Mouse (Mus musculus) monocyte, adult 2 months (primary cell): ENCODE data around the gene Kank1.

Experiments
- DNase-seq, 2 experiments: peaks; one replicate each; pipeline ENCODE4 v3.0.0; 2022; ENCODE audit warnings: low spot score in 2 of 2, low read depth in 1 of 2

Gene Kank1

DNA sequence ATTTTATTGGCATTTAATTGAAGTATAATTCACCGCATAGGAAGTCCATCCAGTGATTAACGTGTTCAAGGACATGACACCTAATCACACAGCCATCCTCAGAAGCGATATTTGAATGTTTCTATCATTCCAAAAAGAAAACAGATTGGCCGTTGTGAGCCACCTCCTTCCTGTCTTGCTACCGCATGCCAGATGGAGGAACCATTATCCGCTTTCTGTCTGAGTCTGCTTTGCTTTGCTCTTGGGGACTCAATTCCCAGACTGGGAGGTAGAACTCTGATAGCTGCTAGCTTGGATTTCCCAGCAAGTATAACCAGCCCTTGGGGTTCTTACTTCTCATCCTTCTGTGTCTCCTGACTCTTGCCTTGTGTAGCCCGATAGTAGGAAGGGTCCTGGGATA is 125.2 kb downstream of the Kank1 start:
- DNase-seq = no peak

DNA sequence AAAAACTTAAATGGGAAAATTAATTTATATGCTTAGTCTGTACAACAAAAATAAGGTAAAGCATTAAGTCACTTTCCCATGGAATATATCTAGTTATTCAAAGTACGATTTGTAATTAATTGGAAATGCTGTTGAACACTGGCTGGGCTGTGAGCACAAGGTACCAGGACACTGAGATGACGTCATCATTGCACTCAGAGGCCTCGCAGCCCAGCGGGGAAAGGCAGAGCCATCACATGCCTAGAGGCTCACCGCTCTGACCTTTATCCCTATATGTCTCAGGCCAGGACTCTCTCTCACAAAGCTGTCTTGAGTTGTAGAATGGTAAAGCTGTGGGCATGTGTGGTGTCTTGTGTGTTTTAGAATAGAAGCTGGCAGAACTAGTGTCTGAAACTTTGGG is 128.9 kb downstream of the Kank1 start:
- no peak for DNase-seq

DNA sequence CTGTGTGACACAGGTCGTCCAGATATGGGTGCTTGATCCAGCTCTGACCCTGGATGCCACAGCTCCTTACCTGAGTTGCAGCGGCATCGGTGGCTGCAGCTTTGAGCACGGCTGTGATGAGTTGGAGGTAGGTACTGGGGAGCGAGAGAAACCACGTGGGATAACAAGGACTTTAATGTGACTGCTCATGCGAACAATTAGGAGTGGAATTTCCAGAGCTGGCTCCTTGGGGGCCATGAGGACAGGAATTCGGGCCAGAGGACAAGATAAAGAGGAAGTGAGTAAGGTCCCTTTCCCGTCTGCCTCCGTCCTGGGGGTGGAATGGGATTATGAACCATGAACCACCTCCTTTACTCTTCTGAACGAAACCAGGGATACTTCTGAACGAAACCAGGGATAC is 129.8 kb downstream of the Kank1 start:
- DNase-seq = no peak

DNA sequence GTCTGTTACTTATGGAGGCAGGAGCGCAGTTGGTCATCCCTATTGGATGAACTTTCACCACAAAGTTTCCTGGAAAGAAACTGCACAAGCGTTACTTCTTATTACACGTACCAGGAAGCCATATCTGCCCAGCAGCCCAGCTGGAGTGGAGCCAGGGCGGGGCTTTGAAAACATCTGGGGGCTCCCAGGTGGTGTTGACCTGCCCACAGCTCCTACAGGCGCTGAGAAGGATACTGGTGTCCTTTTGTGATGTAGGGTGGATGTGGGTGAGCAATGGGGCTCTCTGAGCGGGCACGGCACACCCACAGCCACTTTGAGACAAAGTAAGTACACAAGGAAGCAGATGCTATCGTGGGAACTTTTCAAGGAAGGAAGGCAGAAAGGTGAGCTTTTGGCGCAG is 133.7 kb downstream of the Kank1 start:
- no peak for DNase-seq

DNA sequence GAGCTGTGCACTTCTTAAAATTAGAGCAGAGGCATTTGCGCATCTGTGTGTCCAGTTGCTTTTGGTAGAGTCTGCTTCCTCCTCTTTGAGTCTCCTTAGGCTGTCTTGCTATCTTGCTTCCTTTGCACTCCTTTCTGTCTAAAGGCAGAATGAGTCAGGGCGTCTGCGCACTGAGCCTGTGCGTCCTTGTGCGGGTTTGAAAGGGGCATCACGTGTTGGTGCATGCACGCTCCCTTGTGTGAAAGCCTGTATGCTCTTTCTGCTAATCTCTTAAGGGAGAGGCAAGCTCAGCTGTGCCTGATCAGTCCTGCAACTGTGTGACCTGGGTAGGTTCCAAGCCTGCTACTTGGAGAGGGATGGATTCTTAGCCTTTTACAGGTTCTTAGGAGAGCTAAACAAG is 136.0 kb downstream of the Kank1 start:
- DNase-seq = no peak

DNA sequence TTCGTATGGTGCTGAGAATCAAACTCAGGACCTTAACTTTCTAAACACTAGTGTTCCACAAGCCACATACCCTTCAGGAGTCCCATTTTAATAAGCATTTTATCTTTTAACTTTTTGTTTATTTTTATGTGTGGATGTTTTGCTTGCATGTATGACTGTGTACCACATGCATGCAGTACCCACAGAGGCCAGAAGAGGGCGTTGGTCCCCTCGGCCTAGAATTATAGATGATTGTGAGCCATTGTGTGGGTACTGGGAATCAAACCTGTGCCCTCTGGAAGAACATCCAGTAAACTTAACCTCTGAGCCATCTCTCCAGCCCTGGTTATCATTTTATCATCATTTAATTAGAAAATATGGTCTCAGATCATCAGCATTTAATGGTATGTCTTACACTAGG is 136.8 kb downstream of the Kank1 start:
- DNase-seq = no peak

DNA sequence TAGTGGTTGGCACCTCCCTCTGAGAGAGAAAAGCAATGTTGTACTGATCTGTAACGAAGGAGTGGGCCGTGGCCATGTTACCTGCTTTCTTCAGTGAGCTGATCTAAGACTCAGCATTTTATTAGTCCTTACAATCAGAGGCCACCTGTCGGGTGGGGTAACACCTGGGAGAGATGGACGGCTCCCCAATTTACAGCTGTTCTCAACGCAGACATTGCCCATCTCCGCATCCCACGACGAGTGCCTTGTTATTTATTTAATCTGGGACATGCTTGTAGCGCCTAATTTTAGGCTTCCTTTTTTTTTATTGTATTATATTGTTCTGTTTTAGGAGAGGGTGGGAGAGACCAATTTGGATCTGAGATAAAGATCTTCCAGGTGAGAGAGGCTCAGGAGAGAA is 137.4 kb downstream of the Kank1 start:
- no peak for DNase-seq

DNA sequence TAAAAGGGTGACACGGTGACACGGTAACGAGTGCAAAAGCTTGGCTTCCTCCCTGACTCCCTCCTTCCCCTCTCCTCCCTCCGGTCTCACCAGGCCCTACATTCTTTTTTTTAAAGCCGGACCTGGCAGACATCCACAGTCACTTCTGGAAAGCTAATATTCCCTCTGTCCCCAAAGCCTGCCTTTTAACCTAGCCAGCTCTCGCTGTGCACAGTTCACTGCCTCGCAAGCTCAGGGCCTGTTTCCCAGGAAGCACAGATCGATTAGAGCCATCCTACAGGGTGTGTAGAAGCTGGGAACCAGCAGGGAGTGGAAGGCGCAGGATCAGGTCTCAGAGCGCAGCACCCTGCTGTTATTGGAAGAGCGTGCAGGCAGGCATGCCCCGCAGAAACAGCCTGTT is 138.2 kb downstream of the Kank1 start:
- no peak for DNase-seq

DNA sequence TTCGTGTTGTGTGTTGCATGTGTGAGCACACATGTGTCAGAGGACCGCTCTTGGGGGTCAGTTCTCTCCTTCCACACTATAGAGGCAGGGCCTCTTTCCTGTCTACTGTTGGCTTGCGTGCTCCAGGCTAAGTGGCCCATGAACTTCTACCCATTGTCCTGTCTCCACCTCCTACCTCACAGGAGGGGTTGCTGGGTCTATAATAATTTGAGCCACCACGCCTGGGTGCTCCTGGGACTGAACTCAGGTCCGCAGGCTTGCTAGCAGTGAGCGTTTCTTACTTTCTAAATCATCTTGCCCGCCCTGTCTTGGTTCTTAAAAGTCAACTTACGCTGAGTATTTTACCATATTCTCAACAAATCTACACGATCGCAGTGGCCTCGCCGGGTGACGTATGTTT is 140.1 kb downstream of the Kank1 start:
- DNase-seq = no peak

DNA sequence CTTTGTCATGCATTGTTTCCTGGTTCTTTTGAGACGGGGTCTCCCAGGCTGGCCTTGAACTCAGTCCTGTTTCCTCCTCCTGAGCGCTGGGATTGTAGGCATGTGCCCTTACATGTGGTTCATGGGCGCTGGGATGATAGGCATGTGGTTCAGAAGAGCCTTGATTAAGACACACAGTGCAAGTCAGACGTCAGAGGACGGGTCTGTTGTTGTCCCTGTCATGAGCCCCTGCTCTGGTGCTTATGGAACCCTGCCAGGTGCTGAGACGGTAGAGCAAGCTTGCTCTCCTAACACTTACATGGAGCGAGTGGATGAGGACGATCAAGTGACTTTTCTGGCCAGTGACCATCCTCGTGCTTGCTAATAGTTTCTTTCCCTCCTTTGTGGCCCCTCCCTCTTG is 143.9 kb downstream of the Kank1 start:
- no peak for DNase-seq

DNA sequence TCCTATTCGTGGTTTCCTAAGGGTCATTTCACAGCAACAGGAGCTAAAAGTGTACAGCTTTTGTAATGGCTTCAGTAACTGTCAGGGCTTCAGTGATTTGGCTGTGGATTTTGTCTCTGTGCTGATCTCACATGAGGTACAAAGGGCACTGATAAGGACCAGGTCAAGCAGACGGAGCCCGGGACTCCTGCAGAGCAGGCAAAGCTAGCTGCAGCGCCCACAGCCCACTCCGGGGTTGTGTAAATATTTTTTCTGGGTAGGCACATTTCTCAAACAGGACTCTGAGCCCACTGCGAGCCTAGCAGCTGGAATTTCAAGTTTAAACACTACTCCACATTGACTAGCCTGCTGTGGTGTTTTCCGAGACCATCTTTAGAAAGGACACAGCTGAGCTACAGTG is 145.2 kb downstream of the Kank1 start:
- DNase-seq = no peak

DNA sequence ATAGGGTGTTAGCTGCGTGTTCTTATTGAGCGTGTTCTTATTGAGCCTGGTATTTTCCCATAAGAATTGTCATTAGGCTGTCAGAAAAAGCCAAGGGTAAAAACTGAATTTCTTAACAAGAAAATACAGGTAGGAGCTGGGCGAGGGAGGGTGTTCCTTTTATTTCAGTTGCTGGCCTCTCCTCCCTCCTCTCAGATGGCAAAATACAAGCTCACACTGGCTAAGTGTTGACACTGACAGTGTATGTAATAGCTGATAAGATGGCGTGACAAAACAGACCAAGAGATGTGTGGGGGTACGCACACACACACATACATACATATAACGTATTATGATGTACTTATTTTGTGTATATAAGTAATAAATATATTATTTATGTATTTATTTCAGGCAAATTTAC is 145.7 kb downstream of the Kank1 start:
- DNase-seq = no peak

DNA sequence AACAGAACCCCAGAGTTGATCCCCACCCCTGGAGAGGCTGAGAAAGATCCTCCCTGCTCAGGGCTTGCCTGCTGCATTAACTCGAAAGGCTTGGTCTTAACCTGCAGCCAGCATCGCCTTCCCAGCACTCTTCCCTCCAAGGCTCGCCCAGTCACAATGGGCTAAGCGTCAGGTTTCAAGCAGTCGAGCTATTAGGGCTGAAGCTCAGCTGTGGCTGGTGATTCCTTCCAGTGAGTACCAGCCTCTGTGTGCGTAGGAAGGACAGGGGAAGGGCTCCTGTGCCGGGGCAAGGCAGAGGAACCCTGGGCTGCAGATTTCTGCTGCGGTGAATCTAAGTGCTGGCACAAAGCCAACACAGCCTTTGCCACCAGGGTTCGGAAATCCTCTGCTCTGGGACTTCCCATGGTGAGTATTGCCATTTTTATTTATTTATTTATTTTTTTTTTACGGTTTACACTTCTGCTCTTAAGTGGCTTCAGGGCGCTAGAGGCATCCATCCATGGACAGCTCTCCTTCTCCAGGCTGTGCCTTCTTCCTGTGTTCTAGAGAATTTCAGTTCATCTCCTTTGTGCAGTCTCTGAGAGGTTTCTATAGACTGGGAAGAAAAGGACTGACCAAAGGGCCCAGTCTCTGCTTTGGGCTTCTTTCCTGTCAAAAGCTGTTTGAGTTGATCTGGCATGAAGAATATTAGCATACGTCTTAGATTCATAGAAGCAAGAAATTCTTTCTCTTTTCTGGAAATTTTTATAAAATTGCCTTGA is 146.8 kb downstream of the Kank1 start:
- no peak for DNase-seq

DNA sequence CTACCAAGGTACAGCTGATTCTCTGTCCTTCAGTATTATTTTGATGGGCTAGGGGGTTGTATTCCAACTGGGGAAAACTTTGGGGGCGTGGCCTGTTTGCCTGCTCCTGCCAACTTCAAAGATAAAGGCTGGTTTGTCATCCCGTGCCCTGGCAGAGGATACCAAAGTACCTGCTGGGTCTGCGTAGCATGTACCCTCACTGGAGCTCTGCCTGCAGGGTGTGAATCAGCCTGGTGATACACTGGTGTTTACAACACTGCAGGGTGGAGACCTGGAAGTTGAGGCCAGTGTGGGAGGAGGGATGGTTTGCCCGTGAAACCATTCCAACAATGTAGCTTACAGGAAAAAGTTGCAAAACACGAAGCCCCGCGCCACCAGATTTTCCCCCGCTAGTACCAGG is 149.2 kb downstream of the Kank1 start:
- DNase-seq = no peak

DNA sequence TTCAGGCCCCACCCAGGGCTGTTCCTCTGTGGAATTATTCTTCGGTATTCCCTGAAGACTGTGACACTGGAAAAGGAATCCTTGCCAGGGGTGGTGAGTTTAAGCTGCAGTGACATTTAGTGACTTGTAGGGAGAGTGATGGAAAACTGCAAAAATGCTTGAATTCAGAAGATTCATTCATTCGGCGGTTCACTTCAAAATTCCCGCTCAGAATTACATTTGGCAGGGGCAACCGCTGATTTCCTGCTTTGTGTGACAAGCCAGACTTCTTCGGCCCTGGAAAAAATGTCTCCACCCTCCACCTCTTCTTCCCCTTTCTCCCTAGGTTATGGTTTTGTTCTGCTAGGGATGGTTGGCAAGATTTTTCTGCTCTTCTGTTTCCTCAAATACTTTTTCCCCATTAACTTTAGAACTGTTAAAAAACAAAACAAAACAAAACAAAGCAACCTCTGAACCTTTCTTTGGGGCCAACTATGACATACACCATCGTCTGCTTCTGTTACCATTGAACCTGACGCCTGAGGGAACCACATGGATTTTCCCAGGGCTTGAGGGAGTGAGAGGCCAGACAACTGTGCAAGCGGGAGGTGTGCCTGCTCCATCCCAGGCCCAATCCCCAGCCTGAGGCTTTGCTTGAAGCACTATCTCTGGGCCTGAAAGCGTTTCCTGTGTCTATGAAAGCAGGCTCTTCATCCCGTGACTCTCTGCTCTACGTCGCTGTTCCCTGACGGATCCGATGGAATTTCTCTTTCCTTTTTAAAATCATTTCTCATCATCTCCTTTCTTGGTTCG is 150.1 kb downstream of the Kank1 start:
- DNase-seq = no peak

DNA sequence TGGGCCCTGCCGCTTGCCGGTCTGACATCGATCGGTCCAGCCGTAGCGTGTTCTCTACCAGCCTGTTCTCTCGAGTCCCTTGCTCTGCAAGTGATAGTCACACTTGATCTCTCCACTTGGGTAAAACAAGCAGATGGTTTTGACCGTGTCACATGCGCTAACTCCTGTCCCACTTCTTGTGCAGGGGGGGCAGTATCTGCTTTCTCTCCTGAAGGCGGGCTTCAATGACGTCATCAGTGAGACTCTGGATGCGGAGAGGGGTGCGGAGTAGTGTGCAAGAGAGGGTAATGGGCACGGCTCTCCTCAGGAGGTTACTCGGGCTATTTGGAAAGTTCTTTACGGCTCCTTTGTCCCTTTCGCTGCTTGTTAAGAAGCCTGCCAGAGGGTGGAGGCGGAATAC is 151.1 kb downstream of the Kank1 start:
- no peak for DNase-seq

DNA sequence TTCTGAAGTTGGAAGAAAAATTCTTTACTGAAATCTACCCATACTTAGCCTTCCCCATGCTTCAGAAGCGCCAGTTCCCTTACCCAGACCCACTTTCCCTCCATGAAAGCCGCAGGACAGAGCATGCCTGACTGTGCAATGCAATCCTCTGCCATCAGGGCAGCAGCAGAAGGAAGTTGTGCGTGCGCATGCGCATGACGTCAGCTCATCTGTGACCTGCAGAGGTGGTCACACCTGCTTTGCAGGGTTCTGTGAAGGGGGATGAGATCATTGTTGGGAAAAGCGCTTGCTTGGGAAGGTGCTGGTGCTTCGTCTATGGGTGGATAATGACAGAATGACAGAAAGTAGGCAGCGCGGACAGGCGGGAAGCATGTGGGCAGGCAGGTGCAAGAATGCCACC is 155.4 kb downstream of the Kank1 start:
- no peak for DNase-seq

DNA sequence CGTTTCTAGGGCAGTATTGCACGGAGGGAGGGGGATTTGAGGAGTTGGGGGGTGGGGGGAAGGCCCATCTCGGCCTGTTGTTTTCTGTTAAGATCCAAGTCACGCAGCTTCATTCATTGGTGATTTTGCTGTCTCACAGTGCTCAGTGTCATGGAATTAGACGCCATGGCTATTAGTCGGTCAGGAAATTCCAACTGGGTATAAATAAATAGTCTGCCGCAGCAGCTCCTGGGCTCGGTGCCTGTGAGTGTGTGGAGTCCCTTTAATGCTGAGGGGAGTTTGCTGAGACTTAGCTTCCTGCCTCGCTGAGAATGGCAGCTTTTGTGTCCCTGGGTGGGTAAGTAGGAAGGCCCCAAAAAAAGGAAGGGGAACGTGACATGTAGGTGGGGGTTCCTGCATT is 158.3 kb downstream of the Kank1 start:
- no peak for DNase-seq

DNA sequence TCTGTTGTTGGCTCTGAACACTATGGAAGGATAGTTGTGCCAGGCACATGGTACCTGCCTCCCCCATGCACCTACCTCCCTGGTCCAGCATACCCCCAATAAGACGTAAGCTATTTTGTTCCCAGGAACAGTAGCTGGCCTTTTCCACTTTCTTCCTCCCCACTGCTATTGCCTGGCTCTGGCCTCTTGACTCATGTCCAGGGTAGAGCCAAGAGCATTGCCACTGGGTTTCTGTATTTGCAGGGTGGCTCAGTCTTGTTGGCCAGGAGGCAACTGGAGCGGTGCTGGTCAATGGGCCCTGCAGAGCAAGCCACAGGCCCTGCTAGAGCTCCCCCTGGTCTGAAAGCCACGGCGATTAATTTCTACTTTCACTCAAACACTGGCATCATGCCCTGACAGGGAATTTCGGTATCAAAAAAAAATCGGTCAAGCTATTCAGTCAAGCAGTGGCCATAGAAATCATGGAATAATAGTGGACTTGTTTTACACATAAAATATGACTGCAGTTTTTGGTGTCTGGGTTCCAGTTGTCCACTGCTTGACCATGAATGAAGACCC is 160.0 kb downstream of the Kank1 start:
- no peak for DNase-seq

DNA sequence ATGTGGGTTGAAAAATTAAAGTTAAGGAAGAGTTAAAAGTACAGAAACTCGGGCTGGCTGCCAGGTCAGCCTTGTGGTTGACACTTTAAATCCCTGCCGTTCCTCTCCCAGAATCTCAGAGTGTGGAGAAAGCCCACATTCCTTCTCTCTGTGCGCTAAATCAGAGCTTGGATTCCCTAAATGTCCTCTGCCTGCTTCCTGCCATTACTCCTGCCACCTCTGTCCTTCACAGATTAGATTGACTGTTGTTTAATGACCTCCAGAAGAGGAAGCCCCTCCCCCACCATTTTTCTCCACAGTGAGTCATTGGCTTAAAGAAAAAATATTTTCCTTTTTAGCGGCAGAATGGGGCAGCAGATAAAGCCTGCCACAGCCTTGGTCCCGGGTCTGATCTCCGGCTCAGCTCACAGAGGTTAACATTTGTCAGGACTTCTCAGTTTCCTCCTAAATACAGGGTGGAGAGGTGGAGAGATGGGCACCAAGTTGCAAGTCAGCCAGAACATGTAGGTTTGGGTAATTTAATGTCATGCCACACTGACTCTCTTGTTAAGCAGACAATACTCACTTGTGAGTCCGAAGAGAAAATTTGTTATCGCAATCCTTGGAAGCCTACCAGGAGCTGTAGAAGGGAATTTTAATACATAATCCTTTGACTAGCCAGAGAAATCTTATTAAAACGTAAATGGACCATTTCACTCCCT is 162.9 kb downstream of the Kank1 start:
- DNase-seq = no peak

DNA sequence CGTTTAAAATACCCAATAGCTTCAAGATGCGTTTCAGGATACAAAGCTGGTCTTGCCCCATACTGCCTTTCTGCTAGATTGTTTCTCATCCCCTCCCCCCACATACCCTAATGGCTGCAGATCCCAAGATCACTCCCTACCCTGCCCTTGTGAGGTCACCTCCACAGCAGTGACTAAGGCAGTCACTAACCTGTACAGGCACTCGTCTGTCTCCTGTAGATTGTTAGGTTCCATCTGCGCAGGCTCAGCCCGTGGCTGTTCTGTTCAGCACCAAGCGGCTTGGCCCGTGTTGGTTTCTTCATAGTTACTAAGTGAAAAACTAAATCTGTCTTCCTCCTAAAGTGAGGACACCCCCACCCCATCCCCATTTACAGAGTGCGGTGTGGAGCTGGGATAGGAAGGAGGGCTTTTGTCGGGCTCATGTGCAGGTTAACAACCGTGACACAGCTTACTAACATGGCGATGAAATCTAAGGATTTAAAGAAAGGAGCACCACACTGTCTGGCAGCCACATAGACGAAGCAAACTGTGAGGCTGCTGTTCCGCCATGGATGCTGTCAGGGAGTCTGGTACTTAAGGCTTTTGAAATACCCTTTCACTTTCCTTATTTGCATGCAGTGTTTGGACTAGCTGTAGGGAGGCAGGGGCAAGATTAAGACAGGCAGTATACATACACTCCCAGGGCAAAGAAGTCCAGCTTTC is 163.6 kb downstream of the Kank1 start:
- no peak for DNase-seq
